Mouse (Mus musculus) monocyte, adult 2 months (primary cell): ENCODE data around the gene Inpp4b.
A peak's percentile ranks its signal among the peaks of the same experiment; 100 is the strongest.

Source experiments
- DNase-seq, 2 experiments: peaks; one replicate each; pipeline ENCODE4 v3.0.0; 2022; ENCODE audit warnings: low spot score in 2 of 2, low read depth in 1 of 2

The Inpp4b gene

DNA sequence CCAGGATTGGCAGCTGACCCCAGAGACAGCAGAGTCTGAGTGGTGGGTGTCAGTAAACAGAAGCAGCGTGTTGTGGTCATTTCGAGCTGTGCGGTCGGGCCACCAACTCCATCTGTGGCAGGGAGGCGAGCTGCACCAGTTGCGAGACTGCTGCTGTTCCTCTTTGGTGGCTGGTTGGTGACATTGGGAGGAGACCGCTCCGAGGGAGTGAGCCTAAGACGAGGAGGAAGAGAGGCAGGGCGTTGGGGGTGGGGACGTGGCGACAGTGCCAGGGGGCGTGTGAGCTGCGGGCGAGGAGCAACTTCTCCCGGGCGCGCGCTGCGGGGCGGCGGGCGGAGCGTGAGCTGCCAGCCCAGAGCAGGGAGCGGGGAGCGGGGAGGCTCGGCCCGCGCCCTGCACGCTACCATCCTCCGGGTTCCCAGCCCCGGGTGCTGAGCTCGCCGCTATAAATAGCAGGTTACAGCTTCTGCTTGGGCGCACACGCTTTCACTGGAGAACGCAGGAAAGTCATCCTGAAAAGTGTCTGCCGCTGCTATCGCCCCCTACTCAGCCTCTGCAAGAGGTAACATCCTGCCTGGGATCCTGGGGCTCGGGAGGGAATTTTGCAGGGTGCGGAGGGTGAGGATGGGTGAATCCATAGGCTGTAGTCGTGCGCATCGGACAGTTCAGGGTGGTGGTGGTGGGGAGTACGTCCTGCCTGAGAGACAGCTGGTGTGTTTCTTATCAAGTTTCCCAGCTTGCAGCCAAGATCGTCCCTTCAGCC, at the start of gene Inpp4b:
Gene Inpp4b (plus strand): TSS at position 321 of the 763 bp plus-strand sequence.
- peak; percentile 70 to 80 for DNase-seq

- no peak for DNase-seq
Observed at GRCm38 (mm10) chr8:81335250-81335649, 7.1 kb upstream of the Inpp4b start.

DNA sequence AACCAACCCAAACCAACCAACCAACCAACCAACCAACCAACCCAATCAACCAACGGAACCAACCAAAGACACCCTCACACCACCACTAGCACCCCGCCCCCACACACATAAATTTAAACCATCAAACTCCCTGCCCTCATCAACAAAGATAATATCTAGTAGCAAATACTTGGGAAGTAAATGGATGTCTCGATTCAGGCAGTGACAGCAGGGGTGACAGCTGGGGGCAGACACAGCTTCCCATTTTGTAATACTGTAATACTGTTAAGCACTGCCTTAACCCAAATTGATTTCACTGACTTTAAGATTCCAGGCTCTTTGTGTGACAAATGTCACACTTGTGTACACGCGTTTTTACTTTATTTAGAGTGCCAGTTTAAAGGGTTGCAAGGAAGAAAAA, 1.2 kb upstream of the Inpp4b start:
- no peak for DNase-seq

DNA sequence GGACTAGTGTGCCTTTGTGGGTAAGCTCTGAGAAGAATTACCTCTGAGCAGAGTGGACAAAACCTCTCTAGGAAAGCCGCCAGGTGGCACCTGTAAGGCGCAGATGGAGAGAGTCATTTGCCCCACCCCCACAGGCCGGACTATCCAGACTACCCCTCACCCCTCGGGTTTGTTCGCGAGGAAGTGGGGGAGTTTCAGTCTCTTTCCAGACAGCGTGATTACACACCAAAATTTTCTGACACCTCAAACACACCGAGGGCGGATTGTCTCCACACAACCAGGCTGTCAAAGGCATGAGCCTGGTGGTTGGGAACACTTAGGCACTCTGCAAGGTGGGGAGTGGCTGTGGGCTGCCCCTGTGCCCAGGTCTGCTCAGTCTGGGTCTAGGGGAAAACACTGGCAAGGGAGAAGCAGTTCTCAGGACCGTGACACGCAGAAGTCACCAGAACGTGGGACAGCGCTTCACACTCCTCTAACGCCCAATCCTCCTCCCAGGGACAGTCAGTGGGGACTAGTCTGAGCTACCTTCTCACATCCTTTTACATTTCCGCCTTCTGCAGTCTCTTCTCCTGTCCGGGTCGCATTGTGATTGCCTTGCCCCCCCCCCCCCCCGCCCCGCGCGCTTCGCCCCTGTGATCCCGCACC, 643 bp upstream of the Inpp4b start:
- peak in 1 of 2 experiments; percentile 12 for DNase-seq

DNA sequence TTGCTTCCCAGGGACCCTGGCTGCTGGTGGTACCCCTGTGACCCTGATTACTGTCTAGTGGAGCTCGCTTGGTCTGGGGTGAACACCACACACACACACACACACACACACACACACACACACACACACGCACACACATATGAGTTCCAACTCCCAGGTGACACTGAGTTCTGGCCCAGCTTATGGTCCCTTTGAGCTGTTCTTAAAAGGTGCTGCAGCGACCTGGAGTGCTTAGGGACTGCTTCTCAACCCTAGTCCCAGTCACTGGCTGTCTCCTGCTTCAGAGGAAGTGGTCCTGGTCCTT, 595 bp downstream of the Inpp4b start:
- DNase-seq = no peak

DNA sequence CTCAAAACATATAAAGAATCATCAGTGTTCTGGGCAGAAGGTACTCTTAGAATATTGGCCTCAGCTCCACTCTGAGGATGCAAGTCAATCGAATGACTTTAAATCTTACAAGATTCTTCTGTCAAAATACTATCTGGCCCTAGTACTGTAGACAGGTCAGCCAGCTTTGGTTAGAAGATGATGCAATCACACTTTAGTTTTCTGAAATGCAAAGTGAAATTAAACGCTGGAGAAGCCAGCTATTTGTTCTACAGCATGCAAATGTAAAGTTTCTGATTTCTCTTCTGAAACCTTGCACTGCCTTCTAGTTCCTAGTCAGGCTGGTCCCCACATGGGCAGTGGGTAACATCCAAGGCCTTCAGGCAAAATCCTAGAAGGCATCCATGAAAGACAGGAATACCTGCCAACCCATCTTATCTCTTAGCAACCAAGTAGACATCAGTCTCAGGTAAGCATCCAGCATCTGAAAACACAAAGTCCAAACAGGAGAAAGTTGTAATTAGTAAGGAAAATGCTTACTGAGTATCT, 2.9 kb downstream of the Inpp4b start:
- DNase-seq = no peak

DNA sequence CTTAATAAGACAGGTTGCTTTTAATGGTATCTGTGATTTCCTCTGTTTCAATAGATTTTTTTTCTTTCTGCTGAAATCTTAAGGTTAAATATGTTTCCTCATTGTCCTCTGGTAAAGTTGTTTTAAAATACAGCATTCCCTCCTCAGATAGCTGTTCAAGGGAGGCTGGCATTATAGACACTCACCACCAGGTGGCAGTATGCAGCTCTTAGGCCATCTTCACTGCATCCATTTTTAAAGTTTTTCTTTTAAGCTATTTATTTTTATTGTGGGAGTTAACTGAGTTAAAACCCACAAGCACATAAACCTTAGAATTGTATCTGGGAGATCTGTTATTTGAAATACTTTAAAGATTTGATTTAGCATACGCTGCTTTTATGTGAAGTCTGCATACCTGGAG, 7.1 kb downstream of the Inpp4b start:
- DNase-seq = no peak

DNA sequence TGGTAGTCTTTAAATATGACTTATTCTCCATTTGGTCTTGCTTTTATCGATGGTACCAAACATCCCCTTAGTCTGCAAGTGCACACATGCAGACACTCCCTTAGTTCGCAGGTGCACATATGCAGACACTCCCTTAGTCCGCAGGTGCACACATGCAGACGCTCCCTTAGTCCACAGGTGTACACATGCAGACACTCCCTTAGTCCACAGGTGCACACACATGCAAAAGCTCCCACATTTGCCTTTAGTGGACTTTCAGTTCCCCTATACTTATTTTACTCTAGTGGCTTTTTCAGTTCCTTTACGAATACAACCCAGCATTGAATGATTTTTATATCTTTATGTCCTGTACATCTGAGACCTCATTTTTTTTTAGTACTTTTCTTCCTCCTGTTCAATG, 11.1 kb downstream of the Inpp4b start:
- DNase-seq = no peak

- DNase-seq = no peak
Observed at GRCm38 (mm10) chr8:81358108-81358507, 15.8 kb downstream of the Inpp4b start.

DNA sequence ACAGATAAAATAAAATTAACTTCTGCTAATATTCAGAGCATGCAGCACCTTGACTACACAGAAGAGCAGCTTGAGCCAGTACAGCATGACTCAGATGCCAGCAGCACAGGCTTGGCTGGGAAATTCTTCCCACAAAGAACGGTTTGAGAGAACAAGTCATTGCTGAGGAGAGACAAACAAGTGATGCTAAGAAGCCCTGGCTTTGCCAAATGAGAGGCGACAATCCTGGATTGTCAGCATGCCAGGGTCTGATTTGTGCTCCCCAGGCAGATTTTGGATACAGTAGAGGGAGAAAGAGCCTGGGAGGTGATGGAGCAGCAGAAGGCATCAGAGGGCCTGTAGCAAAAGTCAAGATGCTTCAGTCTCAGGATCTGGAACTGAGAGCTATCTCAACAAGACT, 18.2 kb downstream of the Inpp4b start:
- DNase-seq = no peak

- DNase-seq = no peak
Observed at GRCm38 (mm10) chr8:81361162-81361561, 18.8 kb downstream of the Inpp4b start.

DNA sequence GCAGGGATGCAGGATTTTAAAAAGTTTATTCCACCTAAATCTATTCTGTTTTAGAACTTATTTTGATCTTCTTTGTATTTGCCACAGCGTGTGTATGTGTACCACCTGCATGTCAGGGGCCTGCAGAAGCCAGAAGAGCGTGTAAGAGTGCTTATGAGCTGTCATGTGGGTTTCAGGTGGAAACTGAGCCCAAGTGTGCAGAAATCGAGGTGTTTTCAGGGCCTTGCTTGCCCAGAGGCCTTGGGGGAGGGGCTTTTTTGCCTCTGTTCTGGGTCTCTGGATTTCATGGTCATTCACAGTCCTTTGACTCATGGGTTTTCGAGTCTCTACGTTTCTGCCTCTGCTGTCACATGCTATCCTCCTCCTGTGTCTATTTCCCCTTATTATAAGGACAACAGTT, 28.3 kb downstream of the Inpp4b start:
- DNase-seq = no peak

- DNase-seq = no peak
Observed at GRCm38 (mm10) chr8:81371844-81372243, 29.5 kb downstream of the Inpp4b start.

DNA sequence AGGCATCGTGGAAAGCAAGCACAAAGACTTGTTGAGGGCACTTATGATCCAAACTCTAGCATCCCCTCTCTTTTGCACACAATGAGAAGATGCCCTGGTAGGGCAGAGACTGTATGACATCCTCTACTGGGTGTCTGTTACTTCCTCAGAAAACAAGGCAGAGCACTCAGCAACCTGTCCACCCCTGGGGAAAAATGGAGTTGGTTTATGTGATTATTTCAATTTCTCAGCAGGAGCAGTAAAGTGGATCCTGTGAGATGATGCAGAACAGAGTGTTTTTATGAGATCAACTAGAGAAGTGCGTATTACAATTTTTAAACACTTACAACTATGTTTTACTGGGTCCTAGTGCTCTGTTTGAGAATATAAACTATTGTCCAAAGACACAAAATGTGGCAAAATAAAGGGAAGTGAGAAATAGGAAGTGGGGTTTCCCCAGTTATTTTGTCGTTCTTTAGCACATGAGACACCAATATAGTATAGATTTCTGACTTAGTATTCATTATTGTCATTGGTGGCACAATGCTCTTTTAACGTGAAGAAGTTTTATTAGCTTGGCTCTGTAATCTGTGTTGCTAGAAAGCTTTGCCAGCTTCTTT, 32.6 kb downstream of the Inpp4b start:
- DNase-seq = peak in 1 of 2 experiments; percentile 2

DNA sequence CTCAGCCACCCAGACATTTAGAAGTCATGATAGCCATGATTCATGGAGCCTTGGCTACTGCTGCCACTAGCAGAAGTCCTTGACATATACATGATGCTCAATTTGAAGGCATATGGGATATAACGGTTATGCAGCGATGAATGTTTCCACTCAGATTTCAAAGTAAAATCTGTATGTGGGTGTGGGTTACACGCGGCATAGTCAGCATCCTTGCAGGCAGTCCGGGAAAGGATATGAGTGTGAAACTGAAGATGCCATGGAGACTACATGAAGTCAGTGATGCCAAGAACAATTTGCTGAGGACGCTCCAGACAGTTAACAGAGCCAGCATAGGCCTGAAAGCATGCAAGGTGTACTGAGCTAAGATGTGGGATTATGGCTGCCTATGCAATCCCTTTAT, 46.6 kb downstream of the Inpp4b start:
- DNase-seq = no peak

- DNase-seq = no peak
Observed at GRCm38 (mm10) chr8:81399071-81399470, 56.7 kb downstream of the Inpp4b start.

GRCm38 (mm10) chr8:81399501-81399900, 57.1 kb downstream of the Inpp4b start:
- no peak for DNase-seq

DNA sequence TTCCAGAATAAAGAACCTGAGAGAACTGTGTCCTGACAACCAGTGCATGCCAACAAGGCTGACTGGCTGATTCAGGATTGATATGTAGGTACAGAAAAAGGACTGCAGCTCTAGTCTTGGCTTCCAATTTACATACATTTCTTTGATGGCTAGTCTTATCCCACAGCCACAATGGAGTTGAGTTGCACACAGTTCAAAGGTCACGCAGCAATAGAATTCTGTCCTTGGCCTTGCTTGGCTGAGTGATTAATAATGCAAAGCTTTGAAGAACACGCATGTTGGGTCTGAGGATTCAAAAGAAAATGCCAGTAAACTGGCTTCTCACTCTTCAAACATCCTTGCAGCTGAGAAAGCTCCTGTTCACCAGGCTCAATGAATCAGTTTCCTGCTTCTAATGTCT, 70.4 kb downstream of the Inpp4b start:
- DNase-seq = no peak

- no peak for DNase-seq
Observed at GRCm38 (mm10) chr8:81443957-81444356, 101.6 kb downstream of the Inpp4b start.

- DNase-seq = no peak
Observed at GRCm38 (mm10) chr8:81449798-81450197, 107.4 kb downstream of the Inpp4b start.

GRCm38 (mm10) chr8:81452082-81452481, 109.7 kb downstream of the Inpp4b start:
- DNase-seq = no peak

- DNase-seq = no peak
Observed at GRCm38 (mm10) chr8:81454830-81455229, 112.5 kb downstream of the Inpp4b start.
